Comparison of ENCODE assay signal across 23 mouse cellular contexts in the genomic region with DNA sequence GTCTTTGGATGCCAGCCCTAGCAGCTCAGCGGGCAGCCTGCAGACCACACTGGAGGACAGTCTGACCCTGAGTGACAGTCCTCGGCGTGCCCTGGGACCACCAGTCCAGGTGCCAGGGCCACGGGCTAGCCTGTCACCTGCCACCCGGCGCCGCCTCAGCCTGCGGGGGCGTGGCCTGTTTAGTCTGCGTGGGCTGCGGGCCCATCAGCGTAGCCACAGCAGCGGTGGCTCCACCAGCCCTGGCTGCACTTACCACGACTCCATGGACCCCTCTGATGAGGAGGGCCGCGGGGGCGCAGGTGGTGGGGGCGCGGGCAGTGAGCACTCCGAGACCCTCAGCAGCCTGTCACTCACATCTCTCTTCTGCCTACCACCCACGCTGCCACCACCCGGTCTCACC.
DNase-seq lines count a peak whose midpoint lies in the region; ATAC-seq and TF ChIP-seq lines count a peak whose summit lies in the region.
"Had no signal": no experiment of that assay in that cellular context is flagged by ENCODE, and none has a peak within 500 bp of the region (broad histone marks: within the 10 kb centered on the region; RNA-seq: fewer than 3 reads in every experiment).

No protein-coding gene starts in this region.

- H3K4me2 ChIP-seq in hindbrain, embryonic 12.5 days (replicated peaks), result no peak overlapping the region
- no peak overlapping the region for H3K4me2 ChIP-seq in kidney, postnatal 0 days (ENCODE audit: low read length)
- H3K4me2 ChIP-seq: embryonic facial prominence, embryonic 15.5 days; heart, embryonic 15.5 days; limb, embryonic 13.5 days; liver, embryonic 13.5 days; lung, embryonic 14.5 days; midbrain, embryonic 12.5 days; neural tube, embryonic 15.5 days; stomach, embryonic 15.5 days had no signal

- in situ Hi-C loops in ES-E14 (cut with MboI; ENCODE audit: low sequenced_read_pairs in 2 of 2, unreplicated experiment in 2 of 2), result no loop called here

- peaks cover 10% of the 10 kb centered on the region; the same call in 1 of the 2 replicates for H3K27me3 ChIP-seq in hindbrain, embryonic 10.5 days (ENCODE audit: insufficient read depth, poor library complexity, severe bottlenecking)
- no peaks in the 10 kb centered on the region; the same call in 1 of the 2 replicates for H3K27me3 ChIP-seq in hindbrain, embryonic 12.5 days
- H3K27me3 ChIP-seq in kidney, postnatal 0 days (ENCODE audit: insufficient read depth, low read length), result no peaks in the 10 kb centered on the region
- no peaks in the 10 kb centered on the region for H3K27me3 ChIP-seq in embryonic facial prominence, embryonic 10.5 days (replicated peaks; ENCODE audit: low read depth, poor library complexity, severe bottlenecking)
- H3K27me3 ChIP-seq: limb, embryonic 13.5 days; liver, embryonic 13.5 days; midbrain, embryonic 12.5 days; neural tube, embryonic 15.5 days; stomach, embryonic 15.5 days had no signal

- TF ChIP-seq CTCF in kidney, postnatal 0 days (IDR thresholded peaks at IDR 0.05; ENCODE audit: low read depth), result no peak

- no peak for DNase-seq in hindbrain, embryonic 10.5 days (ENCODE audit: low spot score)
- DNase-seq in kidney, postnatal 0 days (ENCODE audit: low spot score), result no peak
- DNase-seq in kidney, postnatal 25 days, result no peak
- no peak for DNase-seq in ES-E14 (ENCODE audit: low read depth, low spot score)
- DNase-seq in embryonic facial prominence, embryonic 10.5 days (ENCODE audit: low spot score), result no peak
- DNase-seq in layer of hippocampus, adult 8-10 months (ENCODE audit: low spot score in 2 of 2), result no peak
- DNase-seq: adrenal gland, postnatal 36 days; cerebellum, adult 11 months; gastrocnemius, postnatal 25 days; heart, adult 2 months; heart, postnatal 36 days; liver, embryonic 13.5 days; lung, embryonic 14.5 days; right cerebral cortex, adult 18-20 months; right cerebral cortex, postnatal 4 days had no signal

- H3K9ac ChIP-seq in hindbrain, embryonic 12.5 days, result no peak overlapping the region
- H3K9ac ChIP-seq in kidney, postnatal 0 days (ENCODE audit: low read depth, low read length), result no peak overlapping the region
- H3K9ac ChIP-seq in ES-E14 (ENCODE audit: insufficient read depth, low read depth, low read length, poor library complexity, severe bottlenecking), result peak overlapping the region; percentile 17; the same call in 1 of the 2 replicates
- H3K9ac ChIP-seq: embryonic facial prominence, embryonic 15.5 days; heart, embryonic 15.5 days; limb, embryonic 13.5 days; liver, embryonic 13.5 days; lung, embryonic 14.5 days; midbrain, embryonic 12.5 days; neural tube, embryonic 15.5 days; stomach, embryonic 15.5 days had no signal

- H3K27ac ChIP-seq in hindbrain, embryonic 10.5 days, result peak overlapping the region; percentile 42; the same call in 1 of the 2 replicates
- H3K27ac ChIP-seq in hindbrain, embryonic 12.5 days, result no peak overlapping the region
- no peak overlapping the region for H3K27ac ChIP-seq in kidney, postnatal 0 days
- H3K27ac ChIP-seq in ES-E14 (ENCODE audit: insufficient read depth, low read depth, low read length, poor library complexity, severe bottlenecking), result no peak overlapping the region
- peak overlapping the region; percentile 1; the same call in 1 of the 2 replicates for H3K27ac ChIP-seq in embryonic facial prominence, embryonic 10.5 days (replicated peaks)
- H3K27ac ChIP-seq: embryonic facial prominence, embryonic 15.5 days; heart, adult 2 months; heart, embryonic 15.5 days; limb, embryonic 13.5 days; liver, embryonic 13.5 days; midbrain, embryonic 12.5 days; neural tube, embryonic 15.5 days; stomach, embryonic 15.5 days had no signal

- WGBS in hindbrain, embryonic 10.5 days, result 72% methylated on average over 22 of the region's 22 CpGs
- WGBS in hindbrain, embryonic 12.5 days, result 74% methylated on average over 22 of the region's 22 CpGs
- WGBS in kidney, postnatal 0 days, result 52% methylated on average over 22 of the region's 22 CpGs
- WGBS in embryonic facial prominence, embryonic 10.5 days, result 73% methylated on average over 22 of the region's 22 CpGs

- H3K4me1 ChIP-seq in hindbrain, embryonic 10.5 days (replicated peaks), result peaks cover 9% of the 10 kb centered on the region
- no peaks in the 10 kb centered on the region for H3K4me1 ChIP-seq in hindbrain, embryonic 12.5 days
- H3K4me1 ChIP-seq in kidney, postnatal 0 days (replicated peaks; ENCODE audit: insufficient read depth, low read length), result no peaks in the 10 kb centered on the region
- peaks cover 0 to 5% of the 10 kb centered on the region in 2 experiments; a peak in 1 of 4 replicates for H3K4me1 ChIP-seq in ES-E14 (ENCODE audit: control insufficient read depth in 2 of 2, insufficient read depth in 2 of 2, low read length in 2 of 2, poor library complexity in 1 of 2)
- no peaks in the 10 kb centered on the region for H3K4me1 ChIP-seq in embryonic facial prominence, embryonic 10.5 days
- H3K4me1 ChIP-seq: embryonic facial prominence, embryonic 15.5 days; heart, embryonic 15.5 days; limb, embryonic 13.5 days; liver, embryonic 13.5 days; midbrain, embryonic 12.5 days; neural tube, embryonic 15.5 days; stomach, embryonic 15.5 days had no signal

- H3K9me3 ChIP-seq in hindbrain, embryonic 10.5 days, result 0 out of 2 replicates have a peak, but pooled peaks cover 3% of the 10 kb centered on the region
- H3K9me3 ChIP-seq in hindbrain, embryonic 12.5 days (replicated peaks), result no peaks in the 10 kb centered on the region
- H3K9me3 ChIP-seq in kidney, postnatal 0 days (replicated peaks; ENCODE audit: low read length), result no peaks in the 10 kb centered on the region
- H3K9me3 ChIP-seq in ES-E14 (ENCODE audit: control insufficient read depth, insufficient read depth, low read depth, low read length), result no peaks in the 10 kb centered on the region
- no peaks in the 10 kb centered on the region for H3K9me3 ChIP-seq in embryonic facial prominence, embryonic 10.5 days
- H3K9me3 ChIP-seq: embryonic facial prominence, embryonic 15.5 days; heart, embryonic 15.5 days; liver, embryonic 13.5 days; midbrain, embryonic 12.5 days; neural tube, embryonic 15.5 days; stomach, embryonic 15.5 days had no signal

- no peaks in the 10 kb centered on the region for H3K36me3 ChIP-seq in hindbrain, embryonic 10.5 days
- no peaks in the 10 kb centered on the region for H3K36me3 ChIP-seq in hindbrain, embryonic 12.5 days
- H3K36me3 ChIP-seq in kidney, postnatal 0 days (ENCODE audit: insufficient read depth, low read length), result no peaks in the 10 kb centered on the region
- H3K36me3 ChIP-seq in ES-E14 (ENCODE audit: control insufficient read depth, insufficient read depth, low read length, poor library complexity, severe bottlenecking), result no peaks in the 10 kb centered on the region
- H3K36me3 ChIP-seq in embryonic facial prominence, embryonic 10.5 days (replicated peaks), result no peaks in the 10 kb centered on the region
- H3K36me3 ChIP-seq: embryonic facial prominence, embryonic 15.5 days; heart, embryonic 15.5 days; limb, embryonic 13.5 days; liver, embryonic 13.5 days; midbrain, embryonic 12.5 days; neural tube, embryonic 15.5 days; stomach, embryonic 15.5 days had no signal

- no peak overlapping the region for H3K4me3 ChIP-seq in hindbrain, embryonic 10.5 days
- H3K4me3 ChIP-seq in hindbrain, embryonic 12.5 days, result no peak overlapping the region
- no peak overlapping the region for H3K4me3 ChIP-seq in kidney, postnatal 0 days (replicated peaks; ENCODE audit: low read depth, low read length)
- H3K4me3 ChIP-seq in ES-E14 (ENCODE audit: insufficient read depth in 1 of 2, low read depth in 1 of 2, low read length in 2 of 2, poor library complexity in 1 of 2, severe bottlenecking in 1 of 2), result peak overlapping the region; percentile 44 to 67
- no peak overlapping the region for H3K4me3 ChIP-seq in embryonic facial prominence, embryonic 10.5 days
- H3K4me3 ChIP-seq: embryonic facial prominence, embryonic 15.5 days; heart, adult 2 months; heart, embryonic 15.5 days; limb, embryonic 13.5 days; liver, embryonic 13.5 days; midbrain, embryonic 12.5 days; neural tube, embryonic 15.5 days; stomach, embryonic 15.5 days had no signal

- no peak for ATAC-seq in hindbrain, embryonic 12.5 days (ENCODE audit: low FRiP score)
- peak; percentile 46; the same call in 1 of the 2 replicates for ATAC-seq in kidney, postnatal 0 days (replicated peaks; ENCODE audit: low FRiP score, low read depth)
- ATAC-seq: forebrain, embryonic 16.5 days had no signal

TF ChIP-seq in ES-E14, 5 proteins besides CTCF, POLR2A, EP300 and RAD21:
- TF ChIP-seq MAFK (IDR thresholded peaks at IDR 0.05; ENCODE audit: insufficient read depth, low read depth, low read length) (no peak), HCFC1 (IDR thresholded peaks at IDR 0.05; ENCODE audit: borderline replicate concordance, insufficient read depth, low read length) (no peak), CHD2 (IDR thresholded peaks at IDR 0.05; ENCODE audit: low read depth, low read length) (no peak), ZC3H11A (IDR thresholded peaks at IDR 0.05; ENCODE audit: borderline replicate concordance, low read depth, low read length) (no peak), ZNF384 (IDR thresholded peaks at IDR 0.05; ENCODE audit: low read depth, low read length) (no peak)
TF ChIP-seq in ES-E14: peak in this region for 0.

Comparison
In these comparisons a context has a peak if more than half of its experiments do, and no peak if none do; other contexts are left out.
1. H3K27ac ChIP-seq: peak in hindbrain, embryonic 10.5 days (single experiment) and embryonic facial prominence, embryonic 10.5 days (single experiment); none in hindbrain, embryonic 12.5 days (single experiment), kidney, postnatal 0 days (single experiment) and ES-E14 (single experiment).
2. H3K4me3 ChIP-seq: peak in ES-E14 (2 of 2); none in hindbrain, embryonic 10.5 days (single experiment), hindbrain, embryonic 12.5 days (single experiment), kidney, postnatal 0 days (single experiment) and embryonic facial prominence, embryonic 10.5 days (single experiment).